Mouse (Mus musculus): Measurements from ENCODE around the gene Gnaq.
"Not testable (repeated sequence)": the region's sequence is repeated elsewhere in the genome, so short reads cannot be mapped to it uniquely, and the experiment has no call there.

The Gnaq gene

DNA sequence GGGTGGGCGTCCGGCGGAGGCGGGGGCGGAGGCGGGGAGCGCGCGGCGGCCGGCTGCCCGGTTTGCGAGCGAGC lies at the start of gene Gnaq:
Gene Gnaq, plus strand, starts transcription at position 41 of the 74 bp plus-strand sequence.
- no peak for DNase-seq (ENCODE audit: extremely low read depth, insufficient read length, low spot score)

DNA sequence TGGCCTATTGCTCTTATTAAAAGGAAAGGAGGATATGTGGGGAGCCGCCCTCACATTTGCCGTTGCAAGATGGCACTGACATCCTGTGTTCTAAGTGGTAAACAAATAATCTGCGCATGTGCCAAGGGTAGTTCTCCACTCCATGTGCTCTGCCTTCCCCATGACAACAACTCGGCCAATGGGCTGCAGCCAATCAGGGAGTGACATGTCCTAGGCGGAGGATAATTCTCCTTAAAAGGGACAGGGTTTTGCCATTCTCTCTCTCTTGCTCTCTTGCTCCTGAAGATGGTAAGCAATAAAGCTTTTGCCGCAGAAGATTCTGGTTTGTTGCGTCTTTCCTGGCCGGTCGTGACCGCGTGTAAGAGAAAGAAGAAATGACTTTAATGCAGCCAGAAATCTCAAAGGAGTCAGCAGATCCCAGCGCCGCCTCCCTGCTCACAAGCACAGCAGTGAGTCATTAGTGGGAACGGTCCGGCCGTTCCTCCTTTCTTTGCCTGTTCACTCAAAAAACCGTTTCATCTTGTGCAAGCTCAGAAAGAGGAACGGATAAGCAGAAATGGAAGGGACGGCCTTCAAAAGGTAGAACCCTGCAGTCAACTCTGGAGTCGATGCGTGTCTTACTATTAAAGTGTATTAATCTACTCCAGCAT lies 48.5 kb upstream of the Gnaq start:
- DNase-seq (ENCODE audit: extremely low read depth, insufficient read length, low spot score): not testable (repeated sequence)

DNA sequence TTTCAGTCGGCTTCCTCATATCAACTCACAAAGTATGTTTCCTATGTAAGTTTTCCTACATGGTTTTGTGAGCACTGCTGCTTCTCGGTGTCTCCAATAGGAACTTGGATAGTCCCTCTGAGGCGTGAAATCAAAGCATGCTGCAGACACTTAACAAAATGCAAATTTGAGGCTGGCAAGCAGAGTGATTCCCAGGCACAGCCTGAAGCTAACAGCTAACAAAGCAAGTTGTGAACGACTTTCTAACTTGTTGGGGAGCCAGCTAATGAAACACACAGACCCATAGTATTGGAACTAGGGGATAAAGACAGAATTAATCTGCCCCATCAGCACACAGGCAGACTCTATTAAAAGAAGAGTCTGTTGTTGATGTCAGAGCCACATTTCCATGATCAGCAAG lies 47.4 kb upstream of the Gnaq start:
- DNase-seq (ENCODE audit: extremely low read depth, insufficient read length, low spot score): no peak

DNA sequence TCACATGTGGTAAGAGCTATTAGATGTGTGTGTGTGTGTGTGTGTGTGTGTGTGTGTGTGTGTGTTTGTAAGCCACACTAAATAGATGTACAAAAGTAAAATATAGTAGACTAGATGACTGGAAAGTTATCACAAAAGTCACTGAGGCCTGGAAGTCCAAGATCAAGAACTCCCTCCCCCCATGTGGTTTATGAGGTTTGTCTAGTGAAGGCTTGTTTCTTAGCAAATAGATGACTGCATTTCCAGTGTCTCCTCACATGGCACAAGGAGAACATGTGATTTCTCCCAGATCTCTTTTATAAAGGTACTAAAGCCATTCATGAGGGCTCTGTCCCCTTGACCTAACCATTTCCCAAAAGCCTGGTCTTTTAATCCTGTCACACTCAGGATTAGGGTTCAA lies 46.5 kb upstream of the Gnaq start:
- DNase-seq (ENCODE audit: extremely low read depth, insufficient read length, low spot score): no peak

DNA sequence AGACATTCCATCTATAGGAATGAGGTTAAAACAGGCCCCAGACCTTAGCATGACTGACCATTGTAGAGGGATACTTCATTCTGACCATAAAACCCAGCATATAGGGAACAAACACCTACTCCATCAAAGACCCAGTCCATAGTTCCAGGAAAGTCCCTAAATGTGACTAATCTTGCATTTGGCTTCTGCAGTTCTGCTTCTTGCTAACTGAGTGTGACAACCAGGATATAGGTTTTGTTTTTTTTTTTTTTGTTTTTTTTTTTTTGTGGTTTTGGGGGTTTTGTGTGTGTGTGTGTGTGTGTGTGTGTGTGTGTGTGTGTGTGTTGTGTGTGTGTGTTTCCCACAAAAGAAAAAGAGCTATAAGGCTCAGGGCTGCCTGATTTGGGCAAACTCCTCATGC lies 46.0 kb upstream of the Gnaq start:
- DNase-seq (ENCODE audit: extremely low read depth, insufficient read length, low spot score): no peak

DNA sequence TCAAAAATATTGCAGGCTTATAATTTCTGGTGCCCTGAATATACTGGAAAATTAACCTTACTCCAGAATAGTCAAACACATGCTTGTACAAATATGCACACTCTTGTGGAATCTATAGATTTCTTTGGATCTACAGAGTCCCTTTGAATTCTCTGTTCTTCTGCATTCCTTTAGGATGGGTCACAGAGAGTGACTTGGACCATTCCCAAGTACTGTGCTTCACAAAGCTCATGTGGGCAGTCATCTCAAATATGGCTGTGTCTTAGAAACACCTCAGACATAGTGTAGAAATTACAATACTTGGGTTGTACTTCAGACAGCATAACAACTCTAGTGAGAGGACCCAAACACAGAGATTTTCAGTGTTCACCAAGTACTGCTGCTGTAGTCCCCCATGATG lies 45.2 kb upstream of the Gnaq start:
- DNase-seq (ENCODE audit: extremely low read depth, insufficient read length, low spot score): no peak

DNA sequence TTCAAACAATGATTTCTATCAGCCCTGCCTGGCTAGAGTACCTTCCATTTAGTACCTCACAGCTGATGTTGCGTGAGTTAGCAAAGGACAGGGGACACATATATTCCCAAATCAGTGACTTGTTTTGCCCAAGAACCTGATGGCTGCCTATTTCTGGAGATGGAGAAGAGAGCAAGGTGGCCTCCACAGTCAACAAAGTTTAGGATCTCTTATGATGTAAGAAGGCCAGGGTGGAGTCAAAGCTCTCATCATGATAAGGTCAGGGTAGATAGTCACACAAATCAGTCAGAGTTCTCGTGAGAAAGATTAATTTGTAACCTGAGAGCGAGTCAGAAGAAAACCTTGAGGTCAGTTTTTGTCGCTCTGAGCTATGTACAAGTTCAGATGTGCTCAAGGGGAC lies 39.0 kb upstream of the Gnaq start:
- DNase-seq (ENCODE audit: extremely low read depth, insufficient read length, low spot score): no peak

DNA sequence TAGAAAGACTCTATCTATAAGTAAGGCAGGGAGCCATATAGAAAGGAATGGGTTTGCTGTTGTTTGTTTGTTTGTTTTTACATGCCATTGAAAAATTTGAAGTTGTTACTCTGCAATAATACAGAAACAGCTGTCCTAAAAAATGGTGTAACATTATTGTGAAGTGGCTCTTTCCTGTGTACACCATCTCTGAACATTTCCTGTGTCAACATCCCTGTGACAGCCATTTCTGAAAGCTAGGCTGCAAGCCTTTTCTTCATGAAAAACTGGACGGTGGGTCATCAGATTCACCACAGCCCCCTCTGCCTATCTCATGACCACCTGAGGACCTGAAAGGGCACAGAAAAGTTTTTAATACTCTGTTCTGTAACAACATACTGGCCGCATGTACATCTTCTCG lies 22.7 kb upstream of the Gnaq start:
- DNase-seq (ENCODE audit: extremely low read depth, insufficient read length, low spot score): no peak

DNA sequence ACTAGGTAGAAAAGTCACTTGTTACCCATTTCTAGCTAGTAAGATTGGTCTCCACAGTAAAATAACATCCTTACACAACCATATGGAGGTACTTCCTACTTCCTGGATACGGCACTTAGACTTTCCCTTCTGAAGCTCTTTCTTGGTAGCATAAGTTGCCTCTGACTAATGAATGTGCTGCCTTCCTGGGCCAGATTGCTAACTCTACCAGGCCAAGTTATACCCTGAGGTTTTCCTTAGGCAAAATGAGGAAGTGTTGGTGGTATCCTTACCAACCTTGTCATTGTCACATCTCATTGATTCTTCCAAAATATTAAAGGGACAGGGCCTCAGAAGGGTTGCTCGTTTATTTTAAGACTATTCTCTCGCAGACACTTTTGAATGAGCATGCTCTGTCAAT lies 22.0 kb upstream of the Gnaq start:
- DNase-seq (ENCODE audit: extremely low read depth, insufficient read length, low spot score): no peak

DNA sequence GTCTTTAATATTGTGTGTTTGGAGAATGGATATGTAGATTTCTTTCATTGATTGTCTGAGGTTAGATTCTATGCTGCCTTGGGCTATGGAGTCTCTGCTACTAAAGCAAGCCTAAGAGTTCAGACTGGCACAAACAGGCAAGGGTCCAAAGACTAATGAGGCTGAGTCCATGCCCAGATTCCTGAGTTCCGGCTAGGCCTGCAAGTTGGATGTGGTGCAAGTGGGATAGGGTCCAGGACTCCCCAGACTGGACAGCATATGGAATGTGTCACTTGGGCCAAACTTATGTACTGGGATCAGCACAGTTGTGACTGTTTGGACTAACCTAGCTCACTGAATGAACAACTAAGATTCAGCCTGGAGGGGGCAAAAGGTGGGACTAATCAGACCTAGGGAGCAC lies 19.3 kb upstream of the Gnaq start:
- DNase-seq (ENCODE audit: extremely low read depth, insufficient read length, low spot score): peak; percentile 5

DNA sequence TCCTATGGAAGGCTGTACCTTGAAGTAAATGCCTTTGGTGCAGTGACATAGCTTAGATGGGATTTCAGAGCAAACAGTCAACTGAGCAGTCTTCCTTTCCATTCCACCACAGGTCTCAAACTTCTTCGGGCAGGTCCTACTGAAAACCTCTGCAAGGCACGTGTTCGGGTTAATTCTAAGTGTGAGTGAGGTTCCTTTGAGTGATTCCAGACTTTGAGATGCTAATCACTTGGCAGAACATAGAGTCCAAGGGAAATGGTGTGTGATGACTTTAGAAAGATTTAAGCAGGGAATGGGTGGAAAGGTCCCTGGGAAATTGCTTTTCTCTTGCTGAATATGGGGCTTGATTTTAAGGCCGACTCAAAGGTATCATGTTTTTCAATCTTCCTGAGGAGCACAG lies 14.2 kb upstream of the Gnaq start:
- DNase-seq (ENCODE audit: extremely low read depth, insufficient read length, low spot score): no peak

DNA sequence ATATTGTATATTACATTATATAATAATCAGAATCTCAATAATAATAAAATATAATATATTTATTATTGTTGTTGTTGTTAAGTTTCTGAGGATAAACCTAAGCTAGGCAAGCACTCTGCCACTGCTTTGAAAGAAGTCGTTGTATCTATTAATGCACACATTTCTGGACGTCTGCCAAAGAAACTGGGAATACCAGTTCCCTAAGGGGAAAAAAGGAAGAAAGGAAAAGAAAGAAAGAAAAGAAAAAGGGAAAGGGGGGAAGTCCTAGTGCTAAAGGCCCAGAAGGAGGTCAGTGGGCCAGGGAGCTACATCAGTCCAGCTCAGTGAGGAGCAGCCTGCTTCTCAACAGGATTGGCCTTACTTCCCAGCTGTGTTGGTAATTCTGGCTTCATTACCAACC lies 11.3 kb upstream of the Gnaq start:
- DNase-seq (ENCODE audit: extremely low read depth, insufficient read length, low spot score): no peak

DNA sequence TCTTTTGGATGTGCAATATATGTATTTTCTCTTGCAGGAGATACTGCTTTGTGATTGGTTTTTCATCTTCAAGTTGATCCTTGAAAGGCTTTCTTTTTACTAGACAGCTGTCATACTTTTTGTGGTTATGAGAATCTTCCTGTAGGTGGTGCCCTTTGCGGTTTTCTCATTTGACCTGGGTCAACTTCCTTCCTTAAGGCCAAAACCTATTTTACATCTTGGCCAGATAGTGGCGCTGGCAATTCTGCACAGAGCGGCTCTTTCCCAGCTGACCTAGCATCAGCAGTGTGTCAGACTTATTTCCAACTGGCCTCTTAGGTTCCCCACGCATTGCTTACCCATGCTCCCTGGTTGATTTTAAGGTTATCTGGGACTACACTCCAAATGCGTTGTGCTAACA lies 3.9 kb upstream of the Gnaq start:
- DNase-seq (ENCODE audit: extremely low read depth, insufficient read length, low spot score): no peak

DNA sequence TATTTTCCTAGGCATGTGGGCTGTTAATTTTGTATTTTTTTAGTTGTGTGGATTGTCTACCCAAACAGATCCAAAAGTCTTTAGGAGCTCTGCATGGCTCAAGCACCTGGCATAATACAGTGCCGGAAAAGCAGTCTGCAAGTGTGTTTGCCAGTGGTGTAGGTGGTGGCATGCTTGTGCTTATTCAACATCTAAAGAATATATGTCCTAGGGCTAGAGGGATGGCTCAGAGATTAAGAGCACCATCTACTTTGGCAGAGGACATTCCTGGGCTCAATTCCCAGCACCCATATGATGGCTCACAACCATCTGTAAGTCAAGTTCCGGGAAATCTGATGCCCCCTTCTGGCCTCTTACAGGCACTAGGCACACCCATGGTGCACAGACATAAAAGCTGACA lies 3.5 kb upstream of the Gnaq start:
- no peak for DNase-seq (ENCODE audit: extremely low read depth, insufficient read length, low spot score)

DNA sequence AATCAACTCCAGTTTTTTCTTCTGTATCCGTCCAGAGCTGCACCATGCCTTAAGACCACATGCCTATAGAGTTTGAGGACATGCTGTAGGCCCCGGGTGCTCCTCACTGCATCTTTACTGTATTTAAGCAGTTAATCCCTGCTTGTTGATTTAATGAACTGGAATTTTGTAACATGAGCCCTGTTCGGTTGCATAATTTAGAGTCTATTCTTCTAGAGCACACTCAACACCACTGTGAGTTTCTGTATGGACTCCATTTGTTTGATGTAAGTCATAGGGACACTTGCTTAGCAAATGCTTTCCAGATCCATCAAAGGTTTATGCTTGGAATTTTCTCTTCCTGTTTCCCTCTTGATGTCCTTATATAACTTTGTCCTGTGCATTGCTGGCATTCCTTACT lies 2.2 kb upstream of the Gnaq start:
- DNase-seq (ENCODE audit: extremely low read depth, insufficient read length, low spot score): no peak

DNA sequence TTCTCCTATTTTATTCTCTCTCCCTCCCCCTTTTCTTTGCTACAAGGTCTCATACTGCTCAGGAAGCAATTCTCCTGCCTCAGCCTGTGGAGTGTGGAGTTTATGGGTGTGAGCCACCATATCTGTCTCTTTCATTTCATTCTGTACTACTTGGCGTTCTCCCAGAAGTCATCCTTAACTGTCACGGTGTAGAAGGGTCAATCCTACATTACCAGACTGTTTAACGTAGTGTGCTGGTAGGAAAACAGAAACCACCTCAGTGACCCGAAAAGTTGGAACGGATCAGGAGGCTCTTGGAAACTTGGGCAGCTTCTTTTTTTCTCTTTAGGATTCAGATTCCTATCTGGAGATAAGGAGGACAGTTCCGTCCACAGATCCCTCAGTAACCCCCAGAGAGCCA lies 800 bp upstream of the Gnaq start:
- no peak for DNase-seq (ENCODE audit: extremely low read depth, insufficient read length, low spot score)

DNA sequence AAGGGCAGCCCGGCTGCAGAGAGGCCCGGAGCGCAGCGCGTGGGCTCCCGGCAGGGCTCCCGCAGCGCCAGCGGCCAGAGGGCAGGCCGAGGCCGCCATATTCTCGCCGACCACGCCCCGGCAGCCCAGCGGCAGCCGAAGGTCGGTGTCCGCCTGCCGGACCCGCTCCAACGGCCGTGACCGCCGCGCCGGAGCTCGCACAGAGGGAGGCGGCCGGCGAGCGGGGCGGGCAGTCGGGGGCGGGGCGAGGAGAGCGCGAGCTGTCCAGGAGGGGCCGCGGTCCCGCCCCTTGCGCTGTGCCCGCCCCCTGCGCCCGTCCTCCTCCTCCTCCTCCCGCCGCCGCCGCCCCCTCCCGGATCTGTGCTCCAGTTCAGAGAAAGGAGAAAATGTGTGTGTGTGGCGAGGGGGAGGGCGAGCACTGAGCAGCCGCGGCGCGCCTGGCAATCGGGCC lies 266 bp upstream of the Gnaq start:
- peak; percentile 88 for DNase-seq (ENCODE audit: extremely low read depth, insufficient read length, low spot score)

DNA sequence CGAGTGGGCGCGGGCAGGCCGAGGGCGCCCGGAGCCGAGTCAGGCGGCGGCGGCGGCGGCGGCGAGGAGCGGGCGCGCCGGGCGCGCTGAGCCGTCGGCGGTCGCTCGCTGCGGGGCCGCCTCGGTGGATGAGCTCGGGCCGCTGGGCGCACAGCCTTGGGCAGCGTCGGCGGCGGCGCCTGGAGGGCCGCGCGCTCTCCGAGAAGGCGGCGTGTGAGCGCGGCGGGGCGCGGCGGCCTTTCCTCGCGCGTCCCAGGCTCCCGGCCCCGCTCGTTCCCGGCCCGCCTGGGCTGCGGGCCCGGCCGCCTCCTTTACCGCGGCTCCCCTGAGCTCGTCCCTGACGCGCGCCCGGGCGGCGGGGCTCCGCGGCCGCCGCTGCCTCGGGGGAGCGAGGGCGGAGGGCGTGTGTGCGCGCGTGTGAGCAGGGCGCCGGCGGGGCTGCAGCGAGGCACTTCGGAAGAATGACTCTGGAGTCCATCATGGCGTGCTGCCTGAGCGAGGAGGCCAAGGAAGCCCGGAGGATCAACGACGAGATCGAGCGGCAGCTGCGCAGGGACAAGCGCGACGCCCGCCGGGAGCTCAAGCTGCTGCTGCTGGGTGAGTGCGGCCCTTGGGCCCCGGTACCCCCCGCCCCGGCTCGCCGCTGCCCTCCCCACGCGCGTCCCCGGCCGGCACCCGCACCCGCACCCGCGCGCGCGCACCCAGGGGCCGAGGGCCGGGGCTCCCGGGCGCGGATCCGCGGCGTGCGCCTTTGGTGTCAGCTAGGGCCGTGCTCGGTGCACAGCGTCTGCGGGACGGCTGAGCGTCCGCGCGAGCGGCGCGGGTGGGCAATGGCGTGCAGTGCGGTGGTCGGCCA lies 462 bp downstream of the Gnaq start:
- peak; percentile 73 for DNase-seq (ENCODE audit: extremely low read depth, insufficient read length, low spot score)

DNA sequence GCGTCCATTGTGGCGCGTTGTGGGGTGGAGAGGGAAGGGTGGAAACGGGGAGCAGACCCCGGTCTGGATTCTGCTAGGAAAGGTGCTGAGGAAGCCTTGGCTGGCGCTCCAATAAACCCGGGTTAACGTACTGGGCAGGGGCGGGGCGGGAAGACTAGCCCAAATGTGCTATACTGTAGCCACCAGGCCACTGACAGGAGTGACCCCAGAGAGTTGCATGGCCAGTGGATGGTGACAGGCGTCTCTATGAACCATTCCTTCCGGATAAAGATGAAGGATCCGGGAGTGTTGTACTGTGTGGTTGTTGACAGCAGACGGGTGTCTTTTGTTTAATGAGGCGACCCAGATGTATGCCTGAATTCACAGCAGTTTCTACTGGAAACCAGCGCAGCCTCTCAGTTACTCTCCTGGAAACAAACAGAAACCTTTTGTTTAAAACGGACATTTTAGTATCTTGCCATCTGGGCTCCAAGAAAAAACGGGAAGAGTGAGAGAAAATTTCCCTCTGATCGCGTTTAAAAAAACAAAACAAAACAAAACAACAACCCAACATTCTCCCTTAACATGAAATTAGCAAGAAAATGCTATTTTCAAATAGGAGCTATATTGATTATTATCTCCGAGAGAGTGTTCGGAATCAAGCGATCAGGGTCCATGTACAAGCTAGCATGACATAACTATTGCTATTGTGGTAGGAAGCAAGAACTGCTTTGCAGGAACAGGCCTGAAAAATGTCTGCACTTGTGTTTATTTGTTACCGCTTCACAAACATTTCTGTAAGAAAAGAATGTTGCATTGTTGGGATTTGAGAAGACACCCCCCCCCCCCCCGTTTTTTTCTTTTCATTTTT lies 1.3 kb downstream of the Gnaq start:
- no peak for DNase-seq (ENCODE audit: extremely low read depth, insufficient read length, low spot score)

DNA sequence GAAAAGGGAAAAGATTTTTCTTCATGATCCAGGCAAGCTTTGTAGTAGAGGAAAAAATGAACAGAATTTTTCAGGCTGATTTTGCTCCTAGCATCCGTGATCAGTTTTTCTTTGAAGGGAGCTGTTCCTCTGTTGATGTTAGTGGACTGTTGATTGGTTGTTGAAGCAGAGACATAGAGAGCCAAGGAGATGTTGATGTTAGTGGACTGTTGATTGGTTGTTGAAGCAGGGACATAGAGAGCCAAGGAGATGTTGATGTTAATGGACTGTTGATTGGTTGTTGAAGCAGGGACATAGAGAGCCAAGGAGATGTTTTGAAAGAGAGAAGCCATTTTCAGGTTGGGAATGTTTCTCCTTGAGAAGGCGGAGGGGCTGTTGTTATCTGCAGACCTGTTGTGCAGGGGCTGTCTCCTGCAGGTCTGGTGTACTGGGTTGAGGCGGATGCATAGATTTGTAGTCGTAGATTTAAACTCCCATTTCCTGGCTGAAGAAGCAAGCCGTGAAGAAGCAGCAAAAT lies 5.5 kb downstream of the Gnaq start:
- no peak for DNase-seq (ENCODE audit: extremely low read depth, insufficient read length, low spot score)

DNA sequence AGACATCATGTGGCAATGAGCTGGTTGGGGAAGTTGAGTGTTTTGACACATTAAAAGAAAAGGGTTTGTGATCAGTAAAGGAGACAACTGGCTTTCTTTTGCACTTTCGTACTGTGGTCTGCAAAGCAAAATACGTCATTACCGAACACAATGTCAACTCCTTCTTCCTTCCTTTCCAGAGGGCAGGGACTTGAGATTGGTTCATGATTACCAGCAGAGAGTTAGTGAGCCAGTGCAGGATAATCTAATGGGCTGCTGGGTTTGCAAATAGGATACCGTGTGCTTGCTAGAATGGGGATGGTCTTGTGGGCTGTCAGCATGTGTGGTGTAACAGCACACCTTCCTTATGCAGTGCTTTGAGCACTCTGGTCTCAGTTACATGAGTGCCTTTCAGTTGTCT lies 8.1 kb downstream of the Gnaq start:
- DNase-seq (ENCODE audit: extremely low read depth, insufficient read length, low spot score): no peak

DNA sequence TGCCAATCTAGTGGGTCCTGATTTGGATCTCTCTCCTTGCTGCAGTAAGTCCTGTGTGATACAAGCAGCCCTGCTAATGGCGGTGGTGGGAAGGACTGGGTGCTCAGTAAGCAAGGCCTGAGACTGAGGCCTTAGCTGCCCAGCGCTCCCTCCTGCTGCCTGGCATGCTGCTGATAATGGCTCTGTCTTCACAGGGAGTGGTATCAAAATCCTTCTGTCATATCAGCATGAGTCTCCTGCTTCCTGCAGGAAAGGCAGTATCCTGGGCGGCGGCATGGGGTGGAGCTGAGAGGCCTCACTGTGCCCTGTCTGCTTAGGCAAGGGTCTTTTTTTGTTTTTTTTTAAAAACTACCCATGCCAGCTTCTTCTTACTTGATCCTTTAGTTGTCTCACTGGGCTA lies 9.2 kb downstream of the Gnaq start:
- DNase-seq (ENCODE audit: extremely low read depth, insufficient read length, low spot score): no peak
